Mouse (Mus musculus) intestine, embryonic 14.5 days (tissue): ENCODE results near the gene Cdkn1b. TPM values are rescaled to one million over a fixed set of nuclear protein-coding genes. Genes with fewer than 3 reads are reported as not detected.
A peak's percentile ranks its signal among the peaks of the same experiment; 100 is the strongest.

ENCODE experiments used
- ATAC-seq: fragments of 200-750 bp; cut with Nextera tagmentation; replicated peaks from 2 replicates; pipeline ENCODE4 v1.8.0; 2017; ENCODE audit warnings: low read depth, moderate number of reproducible peaks, moderate TSS enrichment, moderate library complexity; ENCODE audit not compliant: low FRiP score, low TSS enrichment
- DNase-seq: peaks from one replicate; pipeline ENCODE4 v3.0.0-alpha.2; 2018; ENCODE audit warnings: low spot score
- H3K27ac ChIP-seq: fragments of 300-500 bp; sonication (generic); 2 replicates; pipeline ENCODE4 v1.5.1; 2014; ENCODE audit warnings: low read depth, mild to moderate bottlenecking, control low read depth
- H3K27me3 ChIP-seq: fragments of 300-500 bp; sonication (generic); replicated peaks from 2 replicates; pipeline ENCODE4 v1.6.1; 2014; ENCODE audit warnings: low read length, control low read depth; ENCODE audit not compliant: control insufficient read depth, insufficient read depth
- H3K36me3 ChIP-seq: fragments of 300-500 bp; sonication (generic); 2 replicates; pipeline ENCODE4 v1.6.1; 2014; ENCODE audit warnings: low read length, control low read depth; ENCODE audit not compliant: control insufficient read depth, insufficient read depth
- H3K4me1 ChIP-seq: fragments of 300-500 bp; sonication (generic); replicated peaks from 2 replicates; pipeline ENCODE4 v1.6.1; 2014; ENCODE audit warnings: low read length, control low read depth, mixed read lengths; ENCODE audit not compliant: control insufficient read depth, insufficient read depth
- H3K4me2 ChIP-seq: fragments of 300-500 bp; sonication (generic); 2 replicates; pipeline ENCODE4 v1.6.1; 2014; ENCODE audit warnings: low read length
- H3K4me3 ChIP-seq: fragments of 300-500 bp; sonication (generic); 2 replicates; pipeline ENCODE4 v1.5.1; 2014; ENCODE audit warnings: low read depth, low read length, control low read depth, mixed read lengths
- H3K9ac ChIP-seq: fragments of 300-500 bp; sonication (generic); 2 replicates; pipeline ENCODE4 v1.6.1; 2014; ENCODE audit warnings: mild to moderate bottlenecking, low read length
- H3K9me3 ChIP-seq: fragments of 300-500 bp; sonication (generic); 2 replicates; pipeline ENCODE4 v1.6.1; 2016; ENCODE audit warnings: low read length, control low read depth; ENCODE audit not compliant: control insufficient read depth
- WGBS: fragments of 180-500 bp; shearing (Covaris S2); extraction: QIAGEN DNeasy Blood & Tissue Kit; methylation state at CpG from one replicate; pipeline ENCODE4 v1.1.7; 2014; 5-methylcytosine and 5-hydroxymethylcytosine counted together
- polyA plus RNA-seq: library from polyadenylated mRNA; unstranded; fragments of >200 nt; fragmentation: Nextera tagmentation; extraction: Ambion mirVana; gene quantifications from 2 replicates; pipeline ENCODE4 v1.2.1, GENCODE M21; 2014

Gene Cdkn1b
- polyA plus RNA-seq, 1 experiment from 2014 or later: 15.8 TPM

DNA sequence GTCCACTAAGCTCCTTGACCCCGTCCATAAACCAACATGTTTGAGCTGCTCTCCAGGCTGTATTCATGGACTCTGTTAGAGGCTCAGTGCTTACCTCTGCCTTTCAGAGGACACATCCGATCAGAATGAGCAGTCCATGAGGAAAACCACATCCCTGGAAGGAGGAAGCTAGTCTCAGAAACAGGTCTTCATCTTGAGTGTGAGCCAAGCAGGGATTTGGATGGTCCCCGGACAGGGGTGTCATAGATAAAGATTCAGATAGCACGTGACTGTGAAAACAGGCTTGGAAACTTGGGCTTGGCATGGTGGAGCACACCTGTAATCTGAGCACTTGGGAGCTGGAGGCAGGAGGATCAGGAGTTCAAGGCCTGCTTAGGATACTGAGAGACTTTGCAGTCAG lies 9.7 kb downstream of the Cdkn1b start:
- no peaks in the 10 kb centered on the region for H3K9me3 ChIP-seq
- ATAC-seq: no peak
- peak overlapping the region; percentile 94 for H3K4me2 ChIP-seq
- 43% methylated on average over 4 of the region's 4 CpGs for WGBS
- H3K27ac ChIP-seq: no peak overlapping the region
- H3K36me3 ChIP-seq: no peaks in the 10 kb centered on the region
- peaks cover 13% of the 10 kb centered on the region for H3K4me1 ChIP-seq
- peak overlapping the region; percentile 85 for H3K9ac ChIP-seq
- DNase-seq: no peak
- H3K27me3 ChIP-seq: no peaks in the 10 kb centered on the region
- peak overlapping the region; percentile 58 for H3K4me3 ChIP-seq

DNA sequence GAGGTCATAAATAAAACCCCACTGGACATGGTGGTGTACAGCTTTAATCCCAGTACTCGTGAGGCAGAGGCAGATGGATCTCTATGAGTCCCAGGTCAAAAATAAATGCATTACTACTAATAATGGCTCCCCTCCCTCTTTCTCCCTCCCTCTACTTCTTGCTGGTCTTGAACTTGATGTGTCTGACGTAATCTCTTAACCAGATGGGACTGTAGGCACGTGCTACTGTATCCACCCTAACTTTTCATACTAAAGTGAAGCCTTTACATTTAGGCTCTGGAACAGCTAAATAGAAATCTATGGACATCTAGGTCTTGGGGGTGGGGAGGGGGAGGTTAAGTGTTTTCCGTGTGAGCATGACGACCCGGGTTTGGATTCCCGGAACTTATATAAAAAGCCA lies 10.2 kb downstream of the Cdkn1b start:
- no peak overlapping the region for H3K27ac ChIP-seq
- no peaks in the 10 kb centered on the region for H3K36me3 ChIP-seq
- WGBS: 88% methylated on average over 7 of the region's 7 CpGs
- no peak overlapping the region for H3K9ac ChIP-seq
- H3K4me3 ChIP-seq: peak overlapping the region; percentile 58; the same call in 1 of the 2 replicates
- peaks cover 13% of the 10 kb centered on the region for H3K4me1 ChIP-seq
- DNase-seq: no peak
- no peak for ATAC-seq
- peak overlapping the region; percentile 94 for H3K4me2 ChIP-seq
- H3K9me3 ChIP-seq: no peaks in the 10 kb centered on the region
- H3K27me3 ChIP-seq: no peaks in the 10 kb centered on the region

DNA sequence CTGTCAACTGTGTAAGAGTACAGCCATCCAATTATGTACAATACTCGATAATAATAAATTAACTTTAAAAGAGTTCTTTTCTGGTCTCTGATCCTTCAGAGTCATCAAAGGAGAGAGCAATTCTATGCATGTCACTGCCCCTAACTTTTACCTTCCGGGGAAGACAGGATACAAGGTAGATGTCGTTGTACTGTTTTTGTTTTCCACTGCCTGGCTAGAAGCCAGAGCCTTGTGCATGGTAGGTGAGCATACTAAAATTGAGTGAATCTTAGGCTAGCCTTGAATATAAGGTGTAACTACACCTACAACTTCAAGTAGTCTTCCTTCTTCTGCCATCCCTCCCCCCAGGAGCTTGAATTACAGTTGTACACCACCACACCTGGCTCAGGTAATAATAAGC lies 10.9 kb downstream of the Cdkn1b start:
- H3K36me3 ChIP-seq: no peaks in the 10 kb centered on the region
- H3K4me3 ChIP-seq: no peak overlapping the region
- H3K9me3 ChIP-seq: no peaks in the 10 kb centered on the region
- no peak overlapping the region for H3K9ac ChIP-seq
- ATAC-seq (no peak), DNase-seq (no peak)
- no peak overlapping the region for H3K27ac ChIP-seq
- H3K4me1 ChIP-seq: peaks cover 13% of the 10 kb centered on the region
- H3K4me2 ChIP-seq: no peak overlapping the region
- H3K27me3 ChIP-seq: no peaks in the 10 kb centered on the region
- WGBS: 80% methylated on average over 3 of the region's 3 CpGs

DNA sequence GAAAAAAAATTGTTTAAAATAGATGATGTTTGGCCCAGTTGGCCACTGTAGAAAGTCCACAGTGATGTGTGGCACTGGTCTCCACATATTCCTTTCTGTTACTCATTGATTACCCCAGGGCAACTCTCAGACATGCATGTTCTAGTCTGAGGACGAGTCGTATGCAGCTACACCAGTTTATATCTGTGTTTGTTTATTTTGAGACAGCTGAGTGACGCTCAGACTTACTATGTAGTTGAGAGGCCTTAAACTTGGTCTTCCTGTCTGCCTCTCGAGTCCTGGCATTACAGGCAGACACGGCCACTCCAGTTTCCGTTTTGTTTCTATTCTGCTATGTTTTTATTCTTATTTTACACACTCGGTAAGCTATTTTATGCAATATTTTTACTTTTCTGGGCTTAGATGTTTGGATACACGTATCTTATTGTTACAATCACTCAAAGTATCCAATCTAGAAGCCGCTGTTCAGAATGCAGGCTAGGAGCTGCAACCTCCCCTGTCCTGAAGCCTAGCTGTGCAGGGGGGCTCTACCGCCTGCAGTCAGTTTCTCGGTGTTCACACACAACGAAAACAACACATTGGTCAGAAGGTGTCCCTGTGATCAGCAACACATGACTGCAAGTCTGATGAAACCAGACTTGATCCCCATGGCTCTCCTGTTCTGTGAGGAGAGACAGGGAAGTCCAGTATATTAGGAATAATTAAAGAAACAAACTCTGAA lies 12.4 kb downstream of the Cdkn1b start:
- Histone ChIP-seq H3K36me3 (no peaks in the 10 kb centered on the region), H3K4me2 (peak overlapping the region; percentile 15; the same call in 1 of the 2 replicates), H3K27ac (no peak overlapping the region), H3K4me3 (no peak overlapping the region), H3K4me1 (peaks cover 13% of the 10 kb centered on the region), H3K27me3 (no peaks in the 10 kb centered on the region), H3K9me3 (no peaks in the 10 kb centered on the region), H3K9ac (no peak overlapping the region)
- 59% methylated on average over 12 of the region's 12 CpGs for WGBS
- DNase-seq (no peak), ATAC-seq (no peak)

DNA sequence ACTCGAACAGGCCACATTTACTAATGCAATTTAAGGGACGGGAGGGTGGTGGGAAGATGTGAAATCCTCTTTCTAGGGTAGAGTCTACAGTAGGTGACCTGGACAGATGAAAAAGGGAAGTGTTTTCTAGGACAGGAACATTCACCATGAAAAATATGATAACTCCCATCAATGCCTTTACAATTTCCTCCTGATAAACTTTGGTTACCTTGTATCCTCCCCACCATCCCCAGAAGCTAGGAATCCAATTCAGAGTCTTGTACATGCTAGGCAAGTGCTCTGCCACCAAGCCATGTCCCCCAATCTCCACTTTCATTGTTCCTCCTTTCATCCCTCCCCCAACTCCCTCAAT lies 13.0 kb downstream of the Cdkn1b start:
- Histone ChIP-seq H3K9ac (no peak overlapping the region), H3K27ac (no peak overlapping the region), H3K36me3 (no peaks in the 10 kb centered on the region), H3K27me3 (no peaks in the 10 kb centered on the region), H3K4me1 (peaks cover 13% of the 10 kb centered on the region), H3K9me3 (no peaks in the 10 kb centered on the region), H3K4me2 (no peak overlapping the region), H3K4me3 (no peak overlapping the region)
- DNase-seq: no peak
- WGBS: 75% methylated on average over 2 of the region's 2 CpGs
- no peak for ATAC-seq

DNA sequence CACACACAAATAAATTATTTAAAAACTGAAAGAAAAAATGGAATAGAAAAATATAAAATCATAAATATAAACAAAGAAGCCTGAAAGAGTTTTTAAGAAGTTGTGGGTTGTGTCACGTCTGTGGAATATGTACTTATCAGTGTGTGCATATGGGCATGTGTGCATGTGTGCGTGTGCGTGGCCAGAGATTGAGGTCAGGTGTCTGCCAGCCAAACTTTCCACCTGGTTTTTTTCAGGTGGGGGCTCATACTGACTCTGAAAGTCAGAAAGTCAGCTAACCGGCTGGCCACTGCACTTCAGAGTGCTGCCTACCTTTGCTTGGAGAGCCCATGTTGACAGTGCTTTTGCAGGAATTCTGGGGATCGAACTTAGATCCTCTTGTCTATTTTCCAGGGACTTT lies 14.1 kb downstream of the Cdkn1b start:
- WGBS: 91% methylated on average over 5 of the region's 5 CpGs
- Histone ChIP-seq H3K27ac (no peak overlapping the region), H3K27me3 (no peaks in the 10 kb centered on the region), H3K9ac (no peak overlapping the region), H3K36me3 (no peaks in the 10 kb centered on the region), H3K4me2 (no peak overlapping the region), H3K4me1 (peaks cover 13% of the 10 kb centered on the region), H3K4me3 (no peak overlapping the region), H3K9me3 (no peaks in the 10 kb centered on the region)
- DNase-seq (no peak), ATAC-seq (no peak)

DNA sequence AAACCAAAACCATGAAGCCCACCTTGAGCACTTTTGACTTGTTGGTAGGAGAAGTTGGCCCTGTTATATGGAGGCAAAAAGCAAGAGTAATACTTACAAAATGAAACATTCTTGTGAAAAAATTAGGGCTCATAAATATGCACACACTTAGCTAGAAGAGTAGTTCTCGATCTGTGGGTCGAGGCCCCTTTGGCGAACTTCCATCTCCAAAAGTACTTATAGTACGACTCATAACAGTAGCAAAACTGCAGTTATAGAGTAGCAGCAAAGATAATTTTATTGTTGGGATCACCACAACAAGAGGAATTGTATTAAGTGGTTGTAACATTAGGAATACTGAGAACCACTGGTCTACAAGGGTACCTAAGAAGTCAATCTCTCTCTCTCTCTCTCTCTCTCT lies 19.6 kb downstream of the Cdkn1b start:
- Histone ChIP-seq H3K4me1 (no peaks in the 10 kb centered on the region), H3K27ac (no peak overlapping the region), H3K4me3 (no peak overlapping the region), H3K9ac (no peak overlapping the region), H3K36me3 (peaks cover 11% of the 10 kb centered on the region; the same call in 1 of the 2 replicates), H3K27me3 (no peaks in the 10 kb centered on the region), H3K9me3 (no peaks in the 10 kb centered on the region), H3K4me2 (no peak overlapping the region)
- DNase-seq (no peak), ATAC-seq (no peak)
- 89% methylated on average over 4 of the region's 4 CpGs for WGBS

DNA sequence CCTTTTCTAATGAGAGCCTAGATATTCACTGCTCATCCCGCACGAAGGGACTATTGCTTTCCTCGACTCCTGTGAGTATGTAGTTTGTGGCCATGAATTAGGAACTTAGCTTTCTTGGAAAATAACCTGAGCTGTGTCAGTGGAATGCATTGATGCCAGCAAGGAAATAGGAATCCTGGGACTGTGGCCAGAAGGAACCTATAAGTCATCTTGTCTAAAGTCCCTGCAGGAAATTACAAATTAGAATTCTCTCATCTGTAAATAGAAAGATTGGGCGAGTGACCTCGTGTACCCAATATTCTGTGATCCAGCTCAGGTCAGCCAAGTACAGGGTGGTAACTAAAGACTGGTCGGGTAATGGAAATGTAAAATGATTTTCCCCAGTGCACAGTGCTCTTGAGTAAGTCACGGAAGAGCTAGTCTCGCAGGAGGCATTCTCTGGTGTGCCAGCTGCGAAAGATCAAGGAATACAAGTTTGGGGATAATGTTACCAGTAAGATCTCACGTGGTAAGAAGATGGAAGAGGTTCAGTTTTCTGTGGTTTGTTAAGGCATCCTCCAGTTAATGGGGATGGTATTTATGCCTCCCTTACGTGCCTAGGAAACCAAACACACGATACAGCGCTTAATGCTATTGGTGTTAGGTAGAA lies 23.7 kb downstream of the Cdkn1b start:
- Histone ChIP-seq H3K9ac (no peak overlapping the region), H3K36me3 (peaks cover 11% of the 10 kb centered on the region; the same call in 1 of the 2 replicates), H3K9me3 (no peaks in the 10 kb centered on the region), H3K27me3 (no peaks in the 10 kb centered on the region), H3K4me2 (no peak overlapping the region), H3K27ac (no peak overlapping the region), H3K4me1 (no peaks in the 10 kb centered on the region), H3K4me3 (no peak overlapping the region)
- no peak for ATAC-seq
- DNase-seq: no peak
- WGBS: 76% methylated on average over 13 of the region's 13 CpGs

DNA sequence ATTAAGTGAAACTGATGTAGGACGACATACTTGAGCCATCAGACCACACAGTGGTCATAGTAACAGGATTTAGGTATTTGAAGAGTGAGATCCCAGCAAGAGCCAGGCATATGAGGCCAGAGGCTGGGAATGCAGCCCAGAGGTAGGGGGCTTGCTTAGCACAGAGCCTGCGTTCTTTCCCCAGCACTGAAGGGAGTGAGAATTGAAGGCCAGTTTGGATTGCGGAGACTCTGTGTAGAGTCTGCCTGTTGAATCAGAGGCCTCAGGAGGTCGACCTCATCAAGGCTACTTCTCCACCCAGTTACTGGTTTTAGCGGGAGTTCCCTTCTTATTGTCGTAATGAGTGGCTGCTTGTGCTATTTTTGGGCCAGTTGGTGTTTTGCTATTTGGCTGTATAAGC lies 25.9 kb downstream of the Cdkn1b start:
- Histone ChIP-seq H3K27me3 (no peaks in the 10 kb centered on the region), H3K9ac (no peak overlapping the region), H3K4me1 (no peaks in the 10 kb centered on the region), H3K27ac (no peak overlapping the region), H3K4me2 (no peak overlapping the region), H3K9me3 (no peaks in the 10 kb centered on the region), H3K36me3 (peaks cover 8% of the 10 kb centered on the region), H3K4me3 (no peak overlapping the region)
- DNase-seq: no peak
- ATAC-seq: no peak
- 75% methylated on average over 6 of the region's 6 CpGs for WGBS
